Mouse (Mus musculus): ENCODE results near the gene Smarcd1.
A peak's percentile ranks its signal among the peaks of the same experiment; 100 is the strongest.
"Not testable (repeated sequence)": the region's sequence is repeated elsewhere in the genome, so short reads cannot be mapped to it uniquely, and the experiment has no call there.

Gene Smarcd1

GRCm38 (mm10) chr15:99714206-99714605 lies 12.3 kb downstream of the Smarcd1 start:
- DNase-seq (ENCODE audit: low spot score in 2 of 2): no peak

DNA sequence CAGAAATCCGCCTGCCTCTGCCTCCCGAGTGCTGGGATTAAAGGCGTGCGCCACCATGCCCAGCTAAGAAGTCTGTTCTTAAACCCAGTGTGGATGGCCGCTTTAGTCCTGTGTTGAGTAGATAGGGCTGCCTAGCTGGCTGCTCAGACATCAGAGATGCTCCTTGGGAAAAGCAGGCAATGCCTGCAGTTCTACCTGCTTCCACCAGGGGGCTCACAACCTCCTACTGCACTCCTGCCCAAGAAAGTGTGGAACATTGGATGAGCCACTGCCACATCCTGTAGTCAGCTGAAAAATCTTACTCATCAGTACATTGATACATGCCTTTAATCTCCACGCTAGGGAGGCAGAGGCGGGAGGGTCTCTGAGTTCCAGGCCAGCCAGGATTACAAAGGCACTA lies 12.9 kb downstream of the Smarcd1 start:
- peak; percentile 53 to 70 for DNase-seq (ENCODE audit: low spot score in 2 of 2)

- DNase-seq (ENCODE audit: low spot score in 2 of 2): no peak
Measured at GRCm38 (mm10) chr15:99715361-99715865, 13.5 kb downstream of the Smarcd1 start.

DNA sequence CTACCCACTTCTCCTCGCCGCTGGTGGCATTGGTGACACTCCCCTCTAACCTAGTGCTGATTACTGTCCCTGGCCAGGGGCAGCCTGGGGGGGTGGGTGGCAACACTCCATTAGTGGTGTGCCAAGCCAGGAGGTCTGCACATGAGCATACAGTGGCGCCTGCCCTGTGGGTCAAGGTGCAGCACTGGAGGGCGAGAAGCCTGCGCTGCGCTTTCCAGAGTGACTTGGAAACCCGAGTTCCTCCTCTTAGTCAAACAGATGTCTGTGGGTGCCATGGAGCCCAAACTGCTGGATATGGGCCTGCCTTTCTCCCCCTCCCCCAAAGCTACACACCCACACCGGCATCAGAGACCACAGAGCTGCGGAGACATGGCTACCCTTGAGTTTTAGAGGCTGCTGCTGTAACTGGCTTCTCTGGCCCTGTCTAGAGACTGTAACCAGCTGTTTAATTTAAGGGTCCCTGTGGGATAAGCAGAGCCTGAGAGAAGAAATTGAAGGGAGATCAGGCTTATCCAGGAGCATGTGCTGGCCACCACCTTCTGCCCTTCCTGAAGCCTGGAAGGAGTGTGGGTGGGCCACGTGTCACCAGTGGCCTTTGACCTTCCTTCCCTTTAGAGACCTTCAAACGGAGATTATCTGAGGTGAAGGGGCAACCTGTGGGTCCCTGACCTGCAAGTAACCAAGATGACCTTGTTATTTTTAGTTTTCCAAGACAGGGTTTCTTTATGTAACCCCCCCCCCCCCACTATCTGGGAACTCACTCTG lies 14.2 kb downstream of the Smarcd1 start:
- DNase-seq (ENCODE audit: low spot score in 2 of 2): no peak

GRCm38 (mm10) chr15:99716814-99717213 lies 14.9 kb downstream of the Smarcd1 start:
- no peak for DNase-seq (ENCODE audit: low spot score in 2 of 2)

DNA sequence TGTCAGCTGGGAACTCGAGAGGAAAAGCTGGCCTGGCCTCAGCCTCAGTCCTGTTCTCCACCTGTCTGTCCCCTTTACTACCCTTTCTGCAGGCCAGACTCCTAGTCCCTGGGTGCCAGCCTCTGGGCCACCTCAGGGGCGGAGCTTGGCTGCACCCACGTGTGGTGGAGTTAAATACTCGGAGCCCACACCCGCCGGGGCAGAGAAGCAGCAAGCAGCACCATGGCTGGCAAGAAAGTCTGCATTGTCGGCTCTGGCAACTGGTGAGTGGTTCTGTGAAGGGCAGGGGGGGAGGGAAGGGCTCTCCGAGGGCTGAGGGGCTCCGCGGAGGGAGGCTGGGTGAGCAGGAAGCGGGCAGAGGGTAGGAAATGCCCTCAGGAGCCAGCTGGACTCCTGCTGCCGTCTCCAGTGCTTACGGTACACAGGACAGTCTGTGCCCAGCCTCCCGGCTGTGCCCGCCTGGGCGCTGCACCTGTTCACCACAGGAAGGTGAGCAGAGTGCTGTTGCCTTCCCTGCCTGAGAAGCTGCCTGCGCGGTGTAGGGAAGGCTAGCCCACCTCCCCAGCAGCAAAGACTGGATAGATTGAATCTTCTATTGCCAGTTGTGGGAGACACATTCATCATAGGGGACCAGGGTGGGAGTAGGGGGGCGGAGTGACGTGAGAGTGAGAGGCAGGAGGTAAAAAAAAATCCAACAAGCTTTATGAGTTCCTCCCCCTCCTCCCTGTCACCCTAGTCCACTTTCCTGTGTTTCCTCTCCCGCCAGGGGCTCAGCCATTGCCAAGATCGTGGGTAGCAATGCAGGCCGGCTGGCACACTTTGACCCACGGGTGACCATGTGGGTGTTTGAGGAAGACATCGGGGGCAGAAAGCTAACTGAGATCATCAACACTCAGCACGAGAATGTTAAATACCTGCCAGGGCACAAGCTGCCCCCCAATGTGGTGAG lies 15.7 kb downstream of the Smarcd1 start, which contains the start of gene Gpd1:
TSS of gene Gpd1 (plus strand) at position 130 of the 949 bp plus-strand sequence.
- no peak for DNase-seq (ENCODE audit: low spot score in 2 of 2)

DNA sequence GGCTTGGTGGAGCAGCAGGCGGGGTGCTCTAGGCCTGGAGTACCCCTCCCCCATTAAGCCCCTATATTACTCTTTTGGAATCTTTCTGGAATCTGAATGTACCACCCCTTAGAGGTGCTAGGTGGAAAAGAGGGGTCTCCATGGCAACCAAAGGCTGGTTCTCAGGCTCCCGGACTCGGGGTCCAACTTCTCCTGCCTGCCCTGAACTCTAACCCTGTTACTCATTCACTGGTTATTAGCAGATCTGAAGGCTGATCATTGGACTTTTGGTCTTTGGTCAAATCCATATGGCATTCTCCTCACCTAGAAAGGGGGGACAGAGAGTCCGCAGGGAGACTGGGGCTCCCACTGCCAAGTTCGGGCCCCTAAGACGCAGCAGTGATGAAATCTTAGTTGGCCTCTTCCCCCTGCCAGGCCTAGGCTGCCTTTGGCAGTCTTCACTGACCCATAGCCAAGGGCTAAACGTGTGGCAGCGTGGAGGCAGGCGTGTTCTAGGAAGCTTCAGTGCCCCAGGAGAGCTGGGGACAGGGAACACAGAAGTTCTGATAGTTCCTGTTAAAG lies 16.6 kb downstream of the Smarcd1 start:
- no peak for DNase-seq (ENCODE audit: low spot score in 2 of 2)

DNA sequence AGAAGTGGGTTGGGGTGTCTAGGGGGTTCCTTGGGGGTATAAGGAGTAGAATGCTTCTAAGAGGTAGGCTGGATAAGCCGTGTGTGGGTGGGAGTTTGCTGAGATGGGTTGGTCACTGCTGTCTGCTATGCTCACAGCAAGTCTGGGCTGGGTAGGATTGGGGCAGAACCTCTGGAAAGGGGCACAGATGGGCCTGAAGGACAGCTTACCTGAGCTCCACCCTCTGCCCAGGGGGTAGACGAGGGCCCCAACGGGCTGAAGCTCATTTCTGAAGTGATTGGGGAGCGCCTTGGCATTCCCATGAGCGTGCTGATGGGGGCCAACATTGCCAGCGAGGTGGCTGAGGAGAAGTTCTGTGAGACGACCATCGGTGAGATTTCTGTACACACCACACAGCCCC lies 17.9 kb downstream of the Smarcd1 start:
- DNase-seq (ENCODE audit: low spot score in 2 of 2): no peak

DNA sequence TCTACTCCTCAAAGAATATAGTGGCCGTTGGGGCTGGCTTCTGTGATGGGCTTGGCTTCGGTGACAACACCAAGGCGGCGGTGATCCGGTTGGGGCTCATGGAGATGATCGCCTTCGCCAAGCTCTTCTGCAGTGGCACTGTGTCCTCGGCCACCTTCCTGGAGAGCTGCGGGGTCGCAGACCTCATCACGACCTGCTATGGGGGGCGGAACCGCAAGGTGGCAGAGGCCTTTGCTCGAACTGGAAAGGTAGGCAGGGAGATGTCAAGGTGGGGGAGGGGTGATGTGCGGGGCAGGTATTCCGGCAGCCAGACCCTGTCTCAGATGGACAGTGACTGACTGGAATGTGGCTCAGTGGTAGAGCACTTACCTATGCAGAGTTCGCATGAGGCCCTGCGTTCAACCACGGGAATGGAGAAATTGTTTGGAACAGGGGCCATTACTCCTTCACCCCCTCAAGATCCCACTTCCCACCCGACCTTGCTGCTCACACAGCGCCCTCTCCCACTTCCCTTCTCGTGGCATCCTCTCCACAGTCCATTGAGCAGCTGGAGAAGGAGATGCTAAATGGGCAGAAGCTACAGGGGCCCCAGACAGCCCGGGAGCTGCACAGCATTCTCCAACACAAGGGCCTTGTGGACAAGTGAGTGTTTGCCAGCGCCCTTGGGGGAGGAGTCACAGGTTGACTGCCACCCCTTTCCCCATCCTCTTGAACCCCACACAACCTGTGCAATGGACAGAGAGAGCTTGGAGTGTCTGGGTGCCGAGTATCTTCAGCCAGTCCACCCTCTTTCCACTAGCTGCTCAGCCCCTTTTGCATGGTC lies 20.2 kb downstream of the Smarcd1 start:
- no peak for DNase-seq (ENCODE audit: low spot score in 2 of 2)

DNA sequence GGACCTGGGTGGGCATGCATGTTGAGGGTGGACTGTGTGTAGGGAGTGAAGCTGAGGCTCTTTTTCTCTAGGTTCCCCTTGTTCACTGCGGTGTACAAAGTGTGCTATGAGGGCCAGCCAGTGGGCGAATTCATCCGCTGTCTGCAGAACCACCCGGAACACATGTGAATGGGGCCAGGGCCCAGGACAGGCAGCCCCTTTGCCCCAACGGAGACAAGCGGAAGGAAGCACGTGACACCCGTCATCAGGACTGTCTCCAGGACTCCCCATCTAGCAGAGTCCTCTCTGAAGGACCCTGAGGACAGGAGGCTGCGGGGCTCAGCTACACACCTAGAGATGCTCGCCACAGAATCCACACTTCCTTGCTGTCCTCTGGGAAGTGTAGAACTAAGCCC lies 21.2 kb downstream of the Smarcd1 start:
- no peak for DNase-seq (ENCODE audit: low spot score in 2 of 2)

- DNase-seq (ENCODE audit: low spot score in 2 of 2): peak in 1 of 2 experiments; percentile 59
Measured at GRCm38 (mm10) chr15:99723515-99724291, 21.8 kb downstream of the Smarcd1 start.

DNA sequence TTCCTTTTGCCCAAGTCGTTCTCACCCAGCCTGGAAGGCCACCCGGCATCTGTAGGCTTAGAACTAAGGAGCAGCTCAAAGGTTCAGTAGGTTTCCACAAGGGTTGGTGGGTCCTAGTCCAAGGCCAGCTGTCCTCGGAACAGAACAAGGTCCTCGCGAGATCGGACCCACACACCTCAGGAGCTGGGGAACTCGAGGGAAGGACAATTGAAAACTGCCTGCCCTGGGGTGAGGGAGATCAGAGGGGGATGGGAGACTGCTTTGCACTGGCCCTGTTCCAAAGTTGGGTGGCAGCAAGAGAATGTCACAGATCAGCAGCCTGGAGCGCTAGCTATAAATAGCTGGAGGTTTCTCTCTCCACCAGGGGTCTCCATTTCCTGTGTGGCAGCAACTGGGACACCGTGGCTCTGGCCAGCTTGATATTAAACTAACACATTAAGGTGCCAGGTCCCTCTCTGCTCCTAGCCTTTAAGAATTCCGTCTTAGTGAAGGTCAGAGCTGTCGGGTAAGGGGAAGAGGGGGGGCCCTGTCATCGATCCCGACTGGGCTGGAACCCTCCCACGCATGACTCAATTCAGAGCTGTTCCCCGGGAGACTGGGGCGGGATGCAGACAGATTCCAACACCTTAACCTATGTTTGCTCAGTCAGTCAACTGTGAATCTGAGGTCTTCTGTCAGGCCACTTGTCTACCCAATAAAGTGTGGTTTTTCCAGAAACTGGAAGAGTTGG lies 22.5 kb downstream of the Smarcd1 start:
- peak; percentile 67 to 73 for DNase-seq (ENCODE audit: low spot score in 2 of 2)

- DNase-seq (ENCODE audit: low spot score in 2 of 2): peak; percentile 89 to 92
Measured at GRCm38 (mm10) chr15:99725341-99726155, 23.6 kb downstream of the Smarcd1 start, which contains the start of gene Cox14. Cox14 (plus strand) TSS chr15:99725618.

DNA sequence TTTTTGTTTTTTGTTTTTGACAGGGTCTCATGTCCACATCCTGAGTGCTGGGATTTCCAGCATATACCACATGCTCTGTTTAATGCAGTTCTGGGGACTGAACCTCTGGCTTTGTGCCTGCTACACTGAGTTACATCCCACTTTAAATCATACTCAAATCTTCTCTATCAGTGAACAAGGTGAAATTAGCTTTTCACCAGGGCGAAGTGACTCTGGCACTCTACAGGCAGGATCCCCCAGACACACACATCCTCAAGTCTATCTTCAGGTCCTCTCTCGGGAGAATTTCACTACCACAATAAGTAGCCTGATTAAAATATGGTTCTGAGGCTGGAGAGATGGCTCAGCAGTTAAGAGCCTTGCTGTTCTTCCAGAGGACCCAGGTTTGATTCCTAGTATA lies 24.6 kb downstream of the Smarcd1 start:
- no peak for DNase-seq (ENCODE audit: low spot score in 2 of 2)

- not testable (repeated sequence) for DNase-seq (ENCODE audit: low spot score in 2 of 2)
Measured at GRCm38 (mm10) chr15:99727039-99727438, 25.1 kb downstream of the Smarcd1 start.

DNA sequence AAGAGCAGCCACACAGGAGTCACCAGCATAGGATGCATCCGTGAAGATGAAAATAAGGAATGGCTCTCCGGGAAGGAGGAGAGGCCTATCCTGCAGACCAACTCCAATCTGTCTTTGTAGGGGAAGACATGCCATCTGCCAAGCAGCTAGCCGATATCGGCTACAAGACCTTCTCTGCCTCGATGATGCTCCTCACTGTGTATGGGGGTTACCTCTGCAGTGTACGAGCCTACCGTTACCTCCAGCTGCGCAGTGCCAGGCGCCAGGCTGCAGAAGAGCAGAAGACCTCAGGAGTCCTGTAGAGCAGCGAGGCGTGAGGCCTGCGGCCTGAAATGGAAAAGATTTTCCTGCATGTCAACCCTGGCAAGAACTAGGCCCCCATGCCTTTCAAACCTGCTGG lies 25.6 kb downstream of the Smarcd1 start:
- DNase-seq (ENCODE audit: low spot score in 2 of 2): no peak

DNA sequence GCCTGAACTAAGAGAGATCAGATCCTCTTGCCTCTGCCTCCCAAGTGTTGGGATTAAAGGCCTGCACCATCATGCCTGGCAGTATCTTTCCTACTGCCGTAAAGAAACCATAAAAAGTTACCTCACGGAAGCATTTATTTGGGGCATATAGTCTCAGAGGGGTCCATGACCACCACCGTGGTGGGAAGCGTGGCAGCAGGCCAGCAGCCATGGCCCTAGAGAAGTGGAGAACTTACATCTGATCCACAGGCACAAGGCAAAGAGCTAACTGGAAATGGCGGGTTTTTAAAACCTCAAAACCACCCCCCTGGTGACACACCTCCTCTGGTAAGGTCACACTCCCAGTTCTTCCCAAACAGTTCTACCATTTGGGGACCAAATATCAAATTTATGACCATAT lies 26.3 kb downstream of the Smarcd1 start:
- DNase-seq (ENCODE audit: low spot score in 2 of 2): no peak

DNA sequence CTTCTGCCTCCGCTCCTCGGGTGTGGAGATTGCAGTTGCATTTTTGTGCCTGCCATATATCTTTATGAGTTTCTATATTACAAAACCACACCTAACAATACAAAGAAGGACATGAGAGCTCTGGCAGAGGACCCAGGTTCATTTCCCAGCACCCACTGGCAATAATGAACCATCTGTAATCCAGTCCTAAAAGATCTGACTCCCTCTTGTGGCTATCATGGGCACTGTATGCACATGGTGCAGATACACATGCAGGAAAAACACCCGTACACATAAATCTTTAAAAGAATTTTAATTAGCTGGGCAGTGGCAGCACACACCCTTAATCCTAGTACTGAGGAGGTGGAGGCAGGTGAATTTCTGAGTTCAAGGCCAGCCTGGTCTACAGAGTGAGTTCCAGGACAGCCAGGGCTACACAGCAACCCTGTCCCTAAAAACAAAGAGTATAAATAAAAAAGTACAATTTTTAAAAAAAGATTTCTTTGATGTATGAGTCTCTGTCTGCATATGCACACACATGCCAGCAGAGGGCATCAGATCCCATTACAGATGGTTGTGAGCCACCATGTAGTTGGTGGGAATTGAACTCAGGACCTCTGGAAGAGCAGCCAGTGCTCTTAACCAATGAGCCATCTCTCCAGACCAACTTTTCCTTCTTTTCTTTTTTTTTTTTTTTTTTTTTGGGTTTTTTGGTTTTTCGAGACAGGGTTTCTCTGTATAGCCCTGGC lies 27.3 kb downstream of the Smarcd1 start:
- no peak for DNase-seq (ENCODE audit: low spot score in 2 of 2)
